Mouse (Mus musculus) retina, postnatal 7 days (tissue): Measurements from ENCODE around the gene Fbxl19.
A peak's percentile ranks its signal among the peaks of the same experiment; 100 is the strongest.
"Not testable (repeated sequence)": the region's sequence is repeated elsewhere in the genome, so short reads cannot be mapped to it uniquely, and the experiment has no call there.

Experiments used
- DNase-seq: peaks from one replicate; pipeline ENCODE4 v3.0.0-alpha.2; 2012; ENCODE audit warnings: low read depth, low spot score

The Fbxl19 gene

DNA sequence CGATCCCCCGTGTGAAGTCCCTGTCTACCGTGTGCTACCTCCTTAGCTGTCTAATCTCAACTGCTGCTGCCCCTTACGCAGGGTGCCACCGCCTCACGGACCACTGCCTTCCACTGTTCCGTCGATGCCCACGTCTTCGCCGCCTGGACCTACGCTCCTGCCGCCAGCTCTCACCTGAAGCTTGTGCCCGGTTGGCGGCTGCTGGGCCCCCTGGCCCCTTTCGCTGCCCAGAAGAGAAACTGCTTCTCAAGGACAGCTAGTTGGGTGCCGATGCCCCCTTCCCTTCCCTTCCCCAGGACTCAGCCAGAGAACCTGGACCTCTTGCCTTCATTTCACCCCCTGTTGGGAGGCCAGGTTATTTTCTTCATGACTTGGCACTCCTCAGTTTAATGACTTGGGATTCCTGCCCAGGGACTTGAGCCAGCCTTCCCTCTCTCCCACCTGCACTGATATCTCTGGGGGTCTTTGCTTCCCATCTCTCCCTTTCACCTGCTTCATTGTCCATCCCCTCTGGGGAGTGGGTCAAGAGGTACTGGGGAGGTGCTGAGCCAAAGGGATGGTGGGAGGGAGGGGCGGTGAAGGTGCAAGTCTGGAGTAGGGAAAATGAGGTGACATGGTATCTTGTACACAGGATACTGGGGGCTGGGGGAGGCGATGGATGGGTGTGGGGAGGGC, 23.5 kb downstream of the Fbxl19 start:
- no peak for DNase-seq

DNA sequence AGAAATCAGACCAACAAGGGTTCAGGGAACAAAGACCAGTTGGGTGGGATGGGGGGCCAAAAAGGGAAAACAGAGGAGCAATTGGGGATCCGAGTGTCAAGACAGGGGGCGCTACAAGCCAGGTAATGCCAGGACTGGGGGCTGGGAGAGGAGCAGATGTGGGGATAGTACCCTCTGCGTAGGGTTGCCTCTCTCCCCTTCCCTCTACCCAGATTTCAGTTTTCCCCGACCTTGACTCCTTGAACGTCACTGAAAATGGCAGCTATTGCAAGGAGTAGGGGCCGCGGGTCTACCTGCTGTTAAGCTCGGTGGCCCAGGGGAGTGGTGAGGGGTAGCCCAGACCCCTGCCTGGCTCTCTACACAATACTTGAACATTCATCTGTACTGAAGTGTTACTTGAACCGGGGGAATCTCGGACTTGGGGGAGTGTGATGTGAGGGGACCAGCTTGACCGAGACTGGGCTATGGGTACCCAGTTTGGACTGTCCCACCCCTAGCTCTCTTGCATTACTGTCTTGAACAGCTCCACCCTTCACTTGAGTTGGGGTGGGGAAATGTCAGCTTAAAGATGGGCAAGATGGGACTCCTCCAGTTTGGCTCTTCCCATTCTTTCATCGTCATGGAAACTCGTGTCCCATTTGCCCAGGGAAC, 24.1 kb downstream of the Fbxl19 start:
- no peak for DNase-seq

- DNase-seq: peak; percentile 79
These were observed 24.8 kb downstream of the Fbxl19 start for GRCm38 (mm10) chr7:127768997-127769593.

DNA sequence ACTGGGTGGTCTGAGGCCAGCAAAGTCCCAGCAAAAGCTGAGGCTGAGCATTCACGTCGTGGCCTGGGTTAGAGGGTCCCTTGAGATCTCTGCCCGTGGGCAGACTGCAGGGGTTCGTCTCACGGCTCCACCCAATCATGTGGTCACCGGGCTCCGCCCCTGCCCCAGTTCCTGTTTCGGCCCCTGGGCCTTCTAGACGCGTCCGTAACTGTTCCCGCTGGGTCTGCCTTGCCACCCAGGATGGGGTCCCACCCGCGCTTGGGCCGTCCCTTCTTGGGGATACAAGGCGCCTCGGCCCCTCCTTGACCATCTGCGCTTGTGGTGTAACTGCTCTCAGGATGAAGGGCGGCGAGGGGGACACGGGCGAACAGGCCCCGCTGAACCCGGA, 25.3 kb downstream of the Fbxl19 start, which contains the start of gene Orai3:
TSS of gene Orai3 (plus strand) at position 165 of the 388 bp plus-strand sequence.
- DNase-seq: no peak

DNA sequence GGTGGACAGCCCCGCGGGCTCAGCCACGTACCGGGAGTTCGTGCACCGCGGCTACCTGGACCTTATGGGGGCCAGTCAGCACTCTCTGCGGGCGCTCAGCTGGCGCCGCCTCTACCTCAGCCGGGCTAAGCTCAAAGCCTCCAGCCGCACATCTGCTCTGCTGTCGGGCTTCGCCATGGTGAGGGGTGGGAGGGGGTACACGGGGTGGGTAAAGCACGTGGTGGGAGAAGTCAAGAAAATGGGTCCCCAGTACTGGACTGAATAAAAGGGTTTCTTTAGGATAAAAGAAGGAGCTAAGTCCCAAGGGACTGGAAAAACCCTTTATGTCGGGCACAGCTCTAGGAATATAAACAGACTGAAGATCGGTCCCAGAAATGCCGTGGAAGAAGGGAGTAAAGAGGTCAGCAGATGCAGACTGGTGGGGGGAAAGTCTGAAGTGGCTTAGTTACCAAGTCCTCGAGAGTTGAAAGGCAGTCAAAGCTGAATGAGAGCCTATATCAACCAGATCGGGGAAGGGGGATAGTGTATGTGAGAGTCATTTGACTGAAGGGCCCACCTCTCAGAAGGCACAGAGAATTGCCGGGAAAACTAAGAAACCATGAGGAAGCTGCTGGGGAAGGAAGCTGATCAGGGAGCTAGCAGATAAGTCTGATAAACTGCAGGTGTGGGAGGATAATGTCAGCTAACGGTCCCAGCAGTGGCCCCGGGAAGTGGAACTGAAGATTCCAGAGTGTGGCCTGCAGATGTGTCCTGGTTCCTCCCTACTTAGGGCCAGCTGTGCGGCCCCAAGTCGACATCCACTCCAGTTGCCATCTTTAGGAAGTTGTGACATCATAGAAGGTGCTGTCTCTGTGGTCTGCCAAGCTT, 25.9 kb downstream of the Fbxl19 start:
- DNase-seq: no peak

DNA sequence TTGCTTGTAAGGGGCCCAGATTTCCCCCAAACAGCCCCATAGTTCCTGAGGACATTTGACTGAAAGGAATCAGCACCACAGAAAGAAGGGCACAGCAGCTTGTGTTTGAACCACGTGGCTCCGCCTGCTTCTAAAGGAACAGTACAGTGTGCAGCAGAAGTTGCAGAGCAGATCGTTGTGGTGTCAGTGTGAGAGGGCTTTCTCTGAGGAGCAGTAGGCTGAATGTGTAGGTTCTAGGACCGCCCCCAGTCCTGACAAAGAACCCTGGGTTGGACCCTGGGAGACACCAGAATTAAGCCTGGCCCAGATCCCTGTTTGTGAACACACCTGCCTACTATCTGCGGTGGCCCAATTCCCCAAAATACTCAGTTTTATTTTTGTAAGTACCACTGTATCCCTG, 26.9 kb downstream of the Fbxl19 start:
- no peak for DNase-seq

DNA sequence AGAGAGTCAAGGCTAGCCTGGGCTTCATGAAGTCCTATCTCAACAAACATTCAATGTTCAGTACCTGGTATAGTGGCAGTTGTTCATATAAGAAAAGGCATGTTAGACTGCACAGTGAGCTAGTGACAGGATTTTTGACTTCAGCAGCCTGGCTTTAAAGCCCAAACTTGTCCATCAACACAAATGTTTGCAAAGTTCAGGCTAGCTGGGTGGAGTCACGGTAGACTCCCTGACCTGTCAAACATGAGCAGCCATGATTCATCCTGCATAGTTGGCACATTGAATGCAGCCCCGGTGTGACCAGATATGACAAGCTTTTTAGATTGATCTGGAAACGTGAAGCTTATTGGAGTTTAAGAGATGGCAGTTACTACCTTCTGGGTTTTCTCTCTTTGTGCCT, 27.7 kb downstream of the Fbxl19 start:
- DNase-seq: no peak

- DNase-seq: no peak
These were observed 28.2 kb downstream of the Fbxl19 start for GRCm38 (mm10) chr7:127772557-127772956.

DNA sequence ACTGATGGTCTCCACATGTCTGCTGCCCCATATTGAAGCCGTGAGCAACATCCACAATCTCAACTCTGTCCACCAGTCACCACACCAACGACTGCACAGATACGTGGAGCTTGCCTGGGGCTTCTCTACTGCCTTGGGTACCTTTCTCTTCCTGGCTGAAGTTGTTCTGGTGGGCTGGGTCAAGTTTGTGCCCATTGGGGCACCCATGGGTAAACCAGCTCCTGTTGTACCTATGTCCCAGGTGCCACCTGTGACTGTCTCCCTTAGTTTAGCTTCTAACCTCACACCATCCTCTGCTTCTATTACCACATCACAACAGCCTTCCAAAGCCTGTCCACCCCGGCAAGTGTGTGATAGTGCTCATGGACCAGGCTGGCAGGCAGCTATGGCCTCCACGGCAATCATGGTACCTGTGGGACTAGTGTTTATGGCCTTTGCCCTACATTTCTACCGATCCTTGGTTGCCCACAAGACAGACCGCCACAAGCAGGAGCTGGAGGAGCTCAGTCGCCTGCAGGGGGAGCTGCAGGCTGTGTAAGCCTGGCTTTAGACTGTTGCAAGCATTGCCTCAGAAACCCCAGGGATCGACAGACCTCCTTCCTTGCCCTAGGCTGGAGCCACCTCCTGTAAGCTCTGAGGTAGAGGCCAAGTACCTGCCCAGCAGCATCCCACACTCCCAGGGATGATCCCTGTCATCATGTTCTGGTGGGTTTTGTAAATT, 29.5 kb downstream of the Fbxl19 start:
- no peak for DNase-seq

DNA sequence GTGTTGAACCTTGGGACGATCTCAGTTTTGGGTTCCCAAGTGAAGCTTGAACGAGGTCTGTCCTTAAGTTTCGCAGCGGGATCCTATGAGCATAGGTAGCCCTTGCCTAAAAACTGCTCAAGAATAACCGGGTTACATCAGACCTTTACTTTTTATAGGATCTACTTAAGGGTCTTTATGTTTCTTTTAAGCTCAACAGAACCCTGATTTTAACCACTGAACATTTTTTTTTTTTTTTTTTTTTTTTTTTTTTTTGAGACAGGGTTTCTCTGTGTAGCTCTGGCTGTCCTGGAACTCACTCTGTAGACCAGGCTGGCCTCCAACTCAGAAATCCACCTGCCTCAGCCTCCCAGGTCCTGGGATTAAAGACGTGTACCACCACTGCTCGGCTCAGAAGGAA, 31.5 kb downstream of the Fbxl19 start:
- DNase-seq: not testable (repeated sequence)

GRCm38 (mm10) chr7:127776426-127776825, 32.1 kb downstream of the Fbxl19 start, which contains the start of gene Setd1a:
TSS of gene Setd1a (plus strand) at chr7:127776670.
- peak; percentile 78 for DNase-seq

- peak; percentile 97 for DNase-seq
These were observed 32.6 kb downstream of the Fbxl19 start for GRCm38 (mm10) chr7:127776878-127777473.

GRCm38 (mm10) chr7:127777474-127778266, 33.3 kb downstream of the Fbxl19 start:
- DNase-seq: no peak

DNA sequence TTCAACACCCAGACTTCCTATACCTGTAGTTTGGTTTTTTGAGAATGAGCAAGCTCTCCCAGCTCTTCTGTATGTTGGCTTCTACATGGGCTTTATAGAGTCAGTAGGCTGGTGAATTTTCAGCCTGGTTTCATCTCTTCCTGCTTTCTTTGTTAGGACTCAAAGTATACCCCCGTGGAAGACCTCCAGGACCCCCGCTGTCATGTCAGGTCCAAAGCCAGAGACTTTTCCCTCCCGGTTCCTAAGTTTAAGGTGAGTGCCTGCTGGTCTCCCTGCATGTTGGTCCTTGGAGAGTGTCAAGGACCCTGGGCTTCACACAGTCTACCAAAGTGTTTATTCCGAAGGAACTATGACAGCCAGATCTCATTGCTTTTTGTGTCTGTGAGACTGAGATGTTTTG, 34.0 kb downstream of the Fbxl19 start:
- no peak for DNase-seq

GRCm38 (mm10) chr7:127785308-127785707, 41.0 kb downstream of the Fbxl19 start, which contains the start of gene Gm49388:
TSS of gene Gm49388 (plus strand) at chr7:127785608.
- DNase-seq: no peak

DNA sequence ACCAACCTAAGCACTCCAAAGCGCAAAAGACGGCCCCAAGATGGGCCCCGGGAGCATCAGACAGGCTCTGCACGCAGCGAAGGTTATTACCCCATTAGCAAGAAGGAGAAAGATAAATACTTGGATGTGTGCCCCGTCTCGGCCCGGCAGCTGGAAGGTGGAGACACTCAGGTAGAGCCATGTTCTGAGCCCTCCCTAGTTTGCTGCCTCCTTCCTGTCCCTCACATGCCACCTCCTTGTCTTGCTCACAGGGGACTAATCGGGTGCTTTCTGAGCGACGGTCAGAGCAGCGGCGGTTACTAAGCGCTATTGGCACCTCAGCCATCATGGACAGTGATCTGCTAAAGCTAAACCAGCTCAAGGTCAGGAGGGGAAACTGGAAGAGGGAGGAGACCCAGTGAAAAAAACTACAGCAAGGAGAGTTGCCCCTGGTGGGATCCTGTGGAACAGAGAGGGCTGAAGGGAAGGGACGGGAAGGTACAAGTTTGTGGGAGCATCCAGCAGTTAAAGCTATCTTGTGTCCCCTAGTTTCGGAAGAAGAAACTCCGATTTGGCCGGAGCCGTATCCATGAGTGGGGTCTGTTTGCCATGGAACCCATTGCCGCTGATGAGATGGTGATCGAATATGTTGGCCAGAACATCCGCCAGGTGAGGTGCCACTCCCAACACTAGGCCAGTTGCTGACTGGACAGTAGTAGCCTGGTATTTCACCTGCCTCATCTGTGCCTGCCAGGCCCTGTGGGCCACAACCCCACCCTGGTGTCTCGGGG, 52.9 kb downstream of the Fbxl19 start:
- DNase-seq: no peak

GRCm38 (mm10) chr7:127798591-127798990, 54.2 kb downstream of the Fbxl19 start:
- DNase-seq: no peak

GRCm38 (mm10) chr7:127799211-127799610, 54.9 kb downstream of the Fbxl19 start:
- no peak for DNase-seq

DNA sequence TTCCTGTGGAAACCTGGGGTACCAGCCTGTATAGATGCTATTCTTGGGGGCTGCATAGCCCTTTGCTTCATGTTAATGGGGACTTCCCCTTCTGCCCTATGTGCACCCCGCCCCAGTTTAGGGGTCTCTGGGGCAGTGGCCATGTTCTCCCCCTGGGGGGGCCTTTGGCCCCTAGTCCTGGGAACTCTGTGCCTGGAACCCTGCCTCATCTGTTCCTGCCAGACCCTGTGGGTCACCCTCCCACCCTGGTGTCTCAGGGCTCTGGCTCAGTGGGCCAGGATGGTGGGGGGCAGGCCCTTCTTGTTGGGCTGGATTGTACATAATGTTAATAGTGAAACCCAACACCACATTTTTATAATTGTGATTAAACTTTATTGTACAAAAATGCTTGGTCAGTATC, 55.4 kb downstream of the Fbxl19 start:
- DNase-seq: no peak
